Mouse (Mus musculus): ENCODE measurements around the gene Epha1. TPM values are rescaled to one million over a fixed set of nuclear protein-coding genes. Genes with fewer than 3 reads are reported as not detected.

Gene Epha1
- total RNA-seq (2021), result under 1 TPM; 0.12 to 0.29 TPM
- long read RNA-seq, experiment 1, result 0 reads
- long read RNA-seq, experiment 2, result 0 reads

DNA sequence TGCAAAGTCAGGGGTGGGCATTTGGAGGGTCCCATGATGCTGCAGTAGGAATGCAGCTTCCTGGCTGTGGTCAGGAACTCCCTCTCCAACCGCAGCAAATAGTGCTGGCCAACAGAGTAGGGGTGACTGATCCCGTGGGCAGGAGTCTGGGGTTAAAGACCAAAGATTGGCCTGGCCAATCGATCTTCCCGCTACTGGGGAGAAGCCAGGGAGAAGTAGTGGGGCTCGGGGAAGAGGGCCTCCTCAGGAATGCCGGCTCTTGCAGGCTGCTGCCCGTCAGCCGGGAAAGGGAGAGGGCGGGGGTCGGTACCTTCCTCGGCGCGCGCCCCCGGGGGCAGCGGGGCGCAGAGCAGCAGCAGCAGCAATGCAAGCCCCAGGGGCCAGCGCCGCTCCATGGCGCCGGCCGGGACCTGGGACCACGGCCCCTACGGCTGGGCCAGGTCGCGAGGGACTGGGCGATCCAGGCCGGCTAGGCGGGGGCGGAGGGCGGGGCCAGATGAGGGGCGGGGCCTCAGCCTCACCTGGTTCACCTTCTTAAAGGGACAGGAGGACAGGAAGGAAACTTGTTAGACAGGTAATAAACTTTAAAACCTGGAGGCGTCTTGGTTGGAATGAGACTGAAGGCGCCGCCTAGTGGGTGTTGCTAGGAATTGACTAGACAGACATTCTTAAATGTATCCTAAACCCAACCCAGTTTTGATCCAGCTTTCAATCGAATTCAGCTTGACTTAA is at the start of gene Epha1:
Epha1 (minus strand) TSS at position 453 of the 732 bp plus-strand sequence.
- DNase-seq (ENCODE audit: extremely low spot score in 1 of 2, low spot score in 2 of 2), result peak; percentile 41 to 61
- Histone ChIP-seq H3K4me3 (peak within 1 kb of the TSS; percentile 43), H3K27ac (no peak within 1 kb of the TSS)
- TF ChIP-seq CTCF (IDR thresholded peaks at IDR 0.05), result peak; percentile 75
- intact Hi-C loops (cut with DNase I), result loop anchor here (5.0 to 10.0 kb wide), 3 partner anchors 146 to 608 kb away; no protein-coding TSS in a partner anchor

DNA sequence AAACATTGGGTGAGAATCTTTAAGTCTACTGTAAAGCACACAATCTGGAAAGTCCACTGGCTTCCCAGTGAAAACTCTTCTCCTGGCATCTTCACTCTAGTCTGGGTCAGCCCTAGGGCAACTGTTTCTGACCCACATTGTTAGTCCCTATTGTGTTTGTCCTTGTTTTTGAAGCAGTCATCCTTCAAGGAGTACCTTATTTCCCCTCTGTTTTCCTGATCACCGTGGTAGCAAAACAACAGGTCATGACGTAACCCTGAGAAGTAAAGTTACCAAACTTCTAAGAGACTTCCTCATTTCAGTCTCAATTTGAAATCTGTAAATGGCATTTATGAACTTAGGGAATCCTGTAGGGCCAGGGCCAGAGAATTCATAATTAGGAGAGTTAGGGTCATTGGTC is 48.4 kb upstream of the Epha1 start:
- no peak for DNase-seq (ENCODE audit: extremely low spot score in 1 of 2, low spot score in 2 of 2)
- Histone ChIP-seq H3K4me3 (no peak overlapping the region), H3K27ac (no peak overlapping the region)
- intact Hi-C loops (cut with DNase I), result no loop called here
- no peak for TF ChIP-seq CTCF (IDR thresholded peaks at IDR 0.05)

DNA sequence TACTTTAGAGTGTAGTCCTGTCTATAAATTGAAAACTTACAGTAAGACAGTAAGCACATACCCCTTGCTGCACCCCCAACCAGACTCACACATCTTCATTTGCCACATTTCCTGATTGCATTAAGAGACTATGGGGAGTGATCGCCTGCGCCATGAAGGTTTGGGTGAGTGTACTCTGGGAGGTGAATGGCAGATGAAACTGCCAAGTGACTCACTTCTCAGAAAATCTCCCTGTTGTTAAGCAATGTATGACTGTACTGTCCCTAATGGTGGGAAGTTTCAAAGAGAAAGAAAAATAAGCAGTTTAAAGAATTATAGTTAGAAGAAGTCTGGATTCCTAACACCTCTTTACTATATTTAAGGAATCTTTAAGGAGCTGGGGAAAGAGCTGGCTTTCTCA is 46.4 kb upstream of the Epha1 start:
- H3K27ac ChIP-seq, result no peak overlapping the region
- TF ChIP-seq CTCF (IDR thresholded peaks at IDR 0.05), result no peak
- DNase-seq (ENCODE audit: extremely low spot score in 1 of 2, low spot score in 2 of 2), result no peak
- intact Hi-C loops (cut with DNase I), result no loop called here
- no peak overlapping the region for H3K4me3 ChIP-seq

GRCm38 (mm10) chr6:42405134-42405533 is 32.1 kb upstream of the Epha1 start, which contains the start of gene Tas2r135:
Tas2r135 (plus strand) TSS chr6:42405434.
- H3K27ac ChIP-seq, result no peak within 1 kb of the TSS
- intact Hi-C loops (cut with DNase I), result no loop called here
- no peak for TF ChIP-seq CTCF (IDR thresholded peaks at IDR 0.05)
- H3K4me3 ChIP-seq, result no peak within 1 kb of the TSS
- no peak for DNase-seq (ENCODE audit: extremely low spot score in 1 of 2, low spot score in 2 of 2)

- no peak for DNase-seq (ENCODE audit: extremely low spot score in 1 of 2, low spot score in 2 of 2)
- no peak for TF ChIP-seq CTCF (IDR thresholded peaks at IDR 0.05)
- H3K4me3 ChIP-seq, result no peak within 1 kb of the TSS
- intact Hi-C loops (cut with DNase I), result no loop called here
- H3K27ac ChIP-seq, result no peak within 1 kb of the TSS
Observed at GRCm38 (mm10) chr6:42399938-42400337, 26.9 kb upstream of the Epha1 start, which contains the start of gene Tas2r143. Tas2r143 (plus strand) TSS chr6:42400238.

DNA sequence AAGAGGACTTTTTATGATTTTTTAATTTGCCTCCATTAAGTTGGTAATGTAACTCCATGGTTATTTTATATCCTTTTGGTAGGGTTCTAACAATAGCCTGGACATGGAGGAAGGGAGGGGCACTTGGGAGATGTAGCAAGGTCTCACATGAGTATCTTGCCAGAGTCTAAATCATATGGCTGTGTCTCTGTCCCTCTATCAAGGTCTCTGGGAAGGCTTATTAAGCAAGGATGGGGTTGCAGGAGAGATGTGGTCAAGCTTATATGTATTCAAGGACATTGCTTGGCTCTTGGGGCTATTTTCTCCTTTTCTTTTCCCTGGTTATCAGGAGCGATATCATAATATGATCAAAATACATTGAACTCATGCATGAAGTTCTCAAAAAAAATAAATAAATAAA is 25.9 kb upstream of the Epha1 start:
- intact Hi-C loops (cut with DNase I), result no loop called here
- no peak for TF ChIP-seq CTCF (IDR thresholded peaks at IDR 0.05)
- no peak for DNase-seq (ENCODE audit: extremely low spot score in 1 of 2, low spot score in 2 of 2)
- no peak overlapping the region for H3K4me3 ChIP-seq
- H3K27ac ChIP-seq, result no peak overlapping the region

- TF ChIP-seq CTCF (IDR thresholded peaks at IDR 0.05), result no peak
- intact Hi-C loops (cut with DNase I), result no loop called here
- Histone ChIP-seq H3K27ac (no peak overlapping the region), H3K4me3 (no peak overlapping the region)
- no peak for DNase-seq (ENCODE audit: extremely low spot score in 1 of 2, low spot score in 2 of 2)
Observed at GRCm38 (mm10) chr6:42398285-42398684, 25.2 kb upstream of the Epha1 start.

DNA sequence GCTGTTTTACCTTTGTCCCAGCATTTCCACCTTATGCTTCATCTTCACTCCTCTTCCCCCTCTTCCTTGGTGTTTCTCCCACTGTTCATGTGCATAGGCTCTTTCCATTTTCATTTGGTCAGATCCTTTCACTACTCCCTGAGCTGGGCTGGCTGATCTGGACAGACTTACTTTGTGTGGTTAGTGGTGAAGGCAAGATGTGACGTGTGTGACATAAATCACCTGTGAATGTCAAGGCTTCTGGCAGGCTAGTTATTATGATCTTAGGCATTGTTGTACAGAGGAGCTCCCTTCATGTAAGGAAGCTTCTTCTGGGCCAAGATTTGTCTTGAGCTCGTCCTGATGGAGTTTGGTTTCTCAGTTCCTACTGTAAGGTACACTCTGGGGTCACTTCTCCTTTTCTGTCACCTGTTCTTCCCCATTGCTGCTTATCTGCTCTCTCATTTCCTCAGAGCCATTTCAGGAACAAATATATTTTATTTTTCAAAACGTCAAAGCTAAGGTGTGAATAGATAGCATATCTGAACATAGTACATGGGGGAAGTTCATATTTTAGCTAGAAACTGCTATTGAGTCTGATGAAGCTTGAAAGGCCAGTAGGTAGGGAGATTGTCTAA is 24.1 kb upstream of the Epha1 start:
- Histone ChIP-seq H3K27ac (no peak overlapping the region), H3K4me3 (no peak overlapping the region)
- no peak for DNase-seq (ENCODE audit: extremely low spot score in 1 of 2, low spot score in 2 of 2)
- intact Hi-C loops (cut with DNase I), result no loop called here
- no peak for TF ChIP-seq CTCF (IDR thresholded peaks at IDR 0.05)

GRCm38 (mm10) chr6:42395960-42396809 is 23.1 kb upstream of the Epha1 start:
- TF ChIP-seq CTCF (IDR thresholded peaks at IDR 0.05), result no peak

GRCm38 (mm10) chr6:42391796-42392330 is 18.8 kb upstream of the Epha1 start:
- no peak for DNase-seq (ENCODE audit: extremely low spot score in 1 of 2, low spot score in 2 of 2)
- H3K27ac ChIP-seq, result no peak overlapping the region
- intact Hi-C loops (cut with DNase I), result no loop called here
- H3K4me3 ChIP-seq, result no peak overlapping the region
- TF ChIP-seq CTCF (IDR thresholded peaks at IDR 0.05), result no peak

More at GRCm38 (mm10) chr6:42395960-42396809, 23.1 kb upstream of the Epha1 start:
- H3K27ac ChIP-seq, result no peak overlapping the region
- intact Hi-C loops (cut with DNase I), result no loop called here
- DNase-seq (ENCODE audit: extremely low spot score in 1 of 2, low spot score in 2 of 2), result no peak
- H3K4me3 ChIP-seq, result no peak overlapping the region

GRCm38 (mm10) chr6:42385635-42386034 is 12.6 kb upstream of the Epha1 start:
- peak in 1 of 2 experiments; percentile 45 for DNase-seq (ENCODE audit: extremely low spot score in 1 of 2, low spot score in 2 of 2)
- Histone ChIP-seq H3K4me3 (no peak overlapping the region), H3K27ac (no peak overlapping the region)
- intact Hi-C loops (cut with DNase I), result no loop called here
- no peak for TF ChIP-seq CTCF (IDR thresholded peaks at IDR 0.05)
